Mouse (Mus musculus): ENCODE results near the gene Gsg1l. TPM values are rescaled to one million over a fixed set of nuclear protein-coding genes. Genes with fewer than 3 reads are reported as not detected.

The Gsg1l gene
- total RNA-seq, 2 experiments from 2014 or later: 0.21 to 0.68 TPM

GRCm38 (mm10) chr7:125934319-125934718 is 147.9 kb downstream of the Gsg1l start:
- no peak for DNase-seq

- no peak for DNase-seq
Observed at GRCm38 (mm10) chr7:125933356-125934244, 148.6 kb downstream of the Gsg1l start.

DNA sequence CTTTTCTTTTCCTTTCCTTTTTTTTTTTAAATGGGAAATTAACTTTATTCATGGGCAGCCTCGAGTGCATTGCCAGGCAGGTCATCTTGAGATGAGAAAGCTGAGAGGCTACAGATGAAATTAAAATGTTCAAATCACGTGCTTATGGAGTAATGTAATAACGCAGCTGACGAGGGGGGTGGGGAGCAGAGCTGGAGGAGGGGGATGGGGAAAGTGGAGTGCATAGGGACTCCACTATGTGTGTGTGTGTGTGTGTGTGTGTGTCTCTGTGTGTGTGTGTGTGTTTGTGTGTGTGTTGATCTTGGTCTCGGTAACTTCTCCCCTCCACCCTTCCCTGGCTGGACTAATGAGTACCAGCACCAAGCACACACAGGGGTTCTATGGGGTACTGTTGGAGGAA is 150.6 kb downstream of the Gsg1l start:
- no peak for DNase-seq

DNA sequence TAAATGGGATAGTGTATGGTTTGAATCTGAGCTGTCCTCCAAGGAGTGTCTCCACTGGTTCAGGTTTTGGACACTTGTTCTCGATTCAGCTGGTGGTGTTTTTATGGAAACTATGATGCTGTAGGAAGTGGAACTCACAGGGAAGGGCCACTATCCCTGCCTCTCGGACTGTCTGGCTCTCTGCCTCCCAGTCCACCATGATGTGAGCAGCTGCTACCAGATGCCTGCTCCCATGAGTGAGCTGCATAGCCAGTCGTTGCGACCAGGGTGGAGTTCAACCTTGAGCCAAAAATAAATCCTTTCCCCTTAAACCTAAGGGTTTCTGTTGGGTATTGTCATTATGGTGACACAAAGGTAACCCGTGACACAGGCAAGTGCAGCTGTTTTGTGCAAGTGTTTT is 158.2 kb downstream of the Gsg1l start:
- DNase-seq: no peak

DNA sequence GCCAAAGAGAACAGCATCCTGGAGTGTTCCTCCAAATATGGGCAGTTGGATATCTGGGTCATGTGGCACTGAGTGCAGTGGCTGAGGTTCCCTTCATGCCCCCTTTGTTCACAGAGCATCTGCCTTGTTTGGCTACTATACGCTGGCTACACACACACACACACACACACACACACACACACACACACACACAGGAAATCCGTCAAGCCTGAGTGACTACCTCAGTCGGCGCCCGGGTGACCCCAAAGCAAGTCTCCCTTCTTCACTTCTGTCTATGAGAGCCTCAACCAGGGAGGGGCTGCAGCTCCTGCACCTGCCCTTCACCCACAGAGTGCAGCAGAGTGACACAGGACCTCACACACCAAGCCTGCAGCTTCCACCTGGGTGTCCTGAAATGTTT is 161.4 kb downstream of the Gsg1l start:
- no peak for DNase-seq

- DNase-seq: no peak
Observed at GRCm38 (mm10) chr7:125900386-125901161, 181.6 kb downstream of the Gsg1l start.

DNA sequence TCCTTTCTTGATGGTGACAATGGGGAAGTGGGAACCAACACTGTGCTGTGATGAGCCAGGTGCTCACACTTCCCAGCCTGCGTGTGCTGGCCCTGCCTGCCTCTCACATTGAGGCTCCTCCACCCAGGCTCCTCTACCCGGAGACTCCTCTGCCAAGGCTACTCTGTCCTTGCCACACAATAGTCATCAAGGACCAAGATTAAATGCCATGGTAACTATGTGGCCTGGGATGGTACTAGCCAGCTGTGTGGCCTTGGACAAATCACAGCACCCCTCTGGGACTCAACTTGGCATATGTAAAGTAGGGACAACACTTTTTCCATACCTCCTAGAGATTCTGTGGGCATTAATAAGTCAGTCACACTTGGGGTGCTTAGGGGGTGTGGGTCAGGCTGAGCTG is 182.3 kb downstream of the Gsg1l start:
- DNase-seq: no peak

- DNase-seq: peak; percentile 37
Observed at GRCm38 (mm10) chr7:125899036-125899435, 183.2 kb downstream of the Gsg1l start.

DNA sequence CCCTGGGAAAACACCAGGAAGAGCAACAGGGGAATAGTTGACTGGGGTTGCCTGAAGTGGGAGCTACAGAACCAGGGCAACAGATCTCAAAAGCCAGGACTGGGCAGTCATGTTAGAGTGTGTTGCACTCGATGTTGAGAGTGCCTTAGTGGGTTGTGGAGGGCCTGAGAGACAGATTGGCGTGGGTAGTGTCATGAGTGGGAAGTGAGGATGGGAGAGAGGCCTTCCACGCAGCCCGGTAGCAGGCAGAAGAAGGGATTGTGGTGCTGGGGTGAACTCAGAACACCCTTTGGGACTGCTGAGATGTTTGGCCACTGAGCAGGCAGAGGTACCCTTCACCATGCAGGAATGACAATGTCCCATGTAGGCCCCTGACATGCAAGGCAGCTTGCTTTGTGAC is 185.2 kb downstream of the Gsg1l start:
- DNase-seq: no peak

DNA sequence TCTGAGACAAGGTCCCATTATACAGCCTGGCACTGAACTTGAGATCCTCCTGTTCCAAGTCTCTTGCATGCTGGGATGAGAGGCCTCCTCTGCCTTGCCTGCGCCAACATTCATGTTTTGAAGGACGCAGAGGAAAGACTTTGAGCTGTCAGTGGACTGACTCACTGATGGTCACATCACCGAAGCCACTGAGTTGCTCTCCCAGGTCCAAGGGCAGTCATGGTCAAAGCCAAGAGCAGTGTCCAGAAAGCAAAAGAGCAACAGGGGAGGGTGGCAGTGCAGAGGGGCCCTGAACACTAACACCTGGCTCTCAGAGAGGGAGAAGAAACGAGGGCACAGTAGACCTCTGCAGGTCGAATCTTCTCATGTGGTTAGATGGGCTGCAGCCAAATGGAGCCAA is 188.6 kb downstream of the Gsg1l start:
- no peak for DNase-seq

- DNase-seq: peak; percentile 36
Observed at GRCm38 (mm10) chr7:125888373-125888772, 193.8 kb downstream of the Gsg1l start.

- DNase-seq: no peak
Observed at GRCm38 (mm10) chr7:125887761-125888160, 194.4 kb downstream of the Gsg1l start.

- no peak for DNase-seq
Observed at GRCm38 (mm10) chr7:125887124-125887523, 195.1 kb downstream of the Gsg1l start.

GRCm38 (mm10) chr7:125886116-125886680 is 196.0 kb downstream of the Gsg1l start:
- DNase-seq: no peak

- no peak for DNase-seq
Observed at GRCm38 (mm10) chr7:125883232-125883631, 199.0 kb downstream of the Gsg1l start.

DNA sequence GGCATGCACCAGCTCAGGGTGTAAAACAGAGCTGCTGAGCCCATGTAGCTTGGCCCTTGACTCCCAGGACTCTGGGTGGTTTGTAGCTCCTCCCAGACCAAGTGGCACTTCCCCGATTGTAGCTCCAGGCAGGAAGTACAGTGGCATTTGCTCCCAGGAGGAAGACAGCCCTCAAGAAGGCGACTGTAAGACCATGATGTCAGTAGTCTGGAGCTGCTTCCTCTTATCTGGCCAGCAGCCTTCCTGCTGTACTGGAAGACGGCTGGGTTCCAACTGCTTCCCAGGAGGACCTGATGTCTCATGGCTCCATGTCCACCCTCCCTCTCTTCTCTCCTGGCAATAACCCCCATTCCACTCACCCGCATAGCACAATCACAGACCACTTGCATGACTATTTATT is 204.2 kb downstream of the Gsg1l start:
- DNase-seq: no peak

- DNase-seq: no peak
Observed at GRCm38 (mm10) chr7:125873971-125874495, 208.2 kb downstream of the Gsg1l start.

- DNase-seq: no peak
Observed at GRCm38 (mm10) chr7:125872874-125873273, 209.3 kb downstream of the Gsg1l start.

DNA sequence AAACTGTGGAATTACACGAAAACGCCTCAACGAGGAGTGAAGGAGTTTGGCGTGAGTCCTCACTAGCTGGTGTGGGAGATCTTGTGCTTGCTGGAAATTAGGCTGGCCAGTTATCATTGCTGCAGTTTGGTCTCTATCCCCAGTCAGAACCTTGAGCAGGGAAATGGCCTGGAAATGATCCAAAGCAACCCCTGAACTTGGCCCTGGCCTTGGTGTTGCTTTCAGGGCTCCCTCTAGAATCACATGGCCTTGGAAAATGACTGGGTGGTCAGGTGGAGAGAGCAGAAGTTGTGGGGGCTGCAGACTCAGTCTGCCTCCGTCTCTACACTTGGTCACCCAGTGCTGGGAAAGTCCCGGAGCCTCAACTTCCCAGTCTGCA is 210.0 kb downstream of the Gsg1l start:
- DNase-seq: no peak

- DNase-seq: no peak
Observed at GRCm38 (mm10) chr7:125871404-125872201, 210.6 kb downstream of the Gsg1l start.

DNA sequence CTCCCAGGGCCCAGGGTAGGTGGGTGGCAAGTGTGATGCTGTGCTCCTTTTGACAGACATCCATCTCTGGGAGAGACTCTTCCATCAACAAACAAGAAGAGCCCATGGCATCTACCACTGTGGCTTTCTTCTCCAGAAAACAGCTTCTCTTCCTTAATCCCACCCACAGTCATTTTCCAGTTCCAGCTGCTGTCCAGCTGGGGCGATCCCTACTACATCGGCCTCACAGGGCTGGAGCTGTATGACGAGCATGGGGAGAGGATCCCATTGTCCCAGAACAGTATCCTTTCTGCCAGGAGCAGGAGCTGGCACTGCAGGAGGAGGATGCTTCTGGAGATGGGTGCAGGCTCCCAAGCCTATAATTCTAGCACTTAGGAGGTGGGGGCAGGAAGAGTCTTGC is 213.6 kb downstream of the Gsg1l start:
- DNase-seq: no peak

- DNase-seq: no peak
Observed at GRCm38 (mm10) chr7:125865234-125865633, 217.0 kb downstream of the Gsg1l start.

All from gastrocnemius, postnatal 10 days (tissue).